Mouse (Mus musculus) E14TG2a.4 (cell line): ENCODE results near the gene Setdb1.

Source experiments
- CTCF ChIP-seq: conservative IDR thresholded peaks from 2 replicates; pipeline ENCODE4 v1.5.1; 2014; ENCODE audit warnings: low read length
- NANOG ChIP-seq: IDR thresholded peaks from 2 replicates; pipeline ENCODE4 v1.6.1; 2014; ENCODE audit warnings: borderline replicate concordance, low read length, mixed read lengths
- POU5F1 ChIP-seq: IDR thresholded peaks from 2 replicates; pipeline ENCODE4 v1.6.1; 2014; ENCODE audit warnings: low read length, borderline replicate concordance

- TF ChIP-seq CTCF (peak; percentile 52), POU5F1 (no peak), NANOG (no peak)
Observed at GRCm38 (mm10) chr3:95349491-95349890, 7.5 kb downstream of the Setdb1 start.
